Mouse (Mus musculus) MEL (cell line): ENCODE results near the gene Tbc1d9. TPM values are rescaled to one million over a fixed set of nuclear protein-coding genes. Genes with fewer than 3 reads are reported as not detected.

Experiments
- DNase-seq: peaks from one replicate; pipeline ENCODE4 v3.0.0; 2011; ENCODE audit warnings: low read depth, low spot score
- H3K27ac ChIP-seq: 2 replicates; pipeline ENCODE4 v1.5.1; 2012; ENCODE audit warnings: low read depth, mild to moderate bottlenecking, control low read depth, low read length, moderate library complexity; ENCODE audit not compliant: control insufficient read depth
- H3K27me3 ChIP-seq, 2 experiments: fragments of 150-350 bp in 1 of 2; sonication (generic) in 1 of 2; 2 replicates each; pipeline ENCODE4 v1.6.1; 2012; ENCODE audit warnings: low read length in 2 of 2, mild to moderate bottlenecking in 2 of 2, improper control_type of control experiment in 1 of 2, moderate library complexity in 1 of 2; ENCODE audit not compliant: insufficient read depth in 2 of 2, control insufficient read depth in 1 of 2
- H3K36me3 ChIP-seq, 2 experiments: 2 replicates each; pipeline ENCODE4 v1.6.1; 2012 to 2014; ENCODE audit warnings: low read length in 2 of 2, improper control_type of control experiment in 1 of 2, inconsistent platforms in 1 of 2, mild to moderate bottlenecking in 1 of 2; ENCODE audit not compliant: insufficient read depth in 2 of 2, control insufficient read depth in 1 of 2
- H3K4me1 ChIP-seq, 2 experiments: fragments of 150-350 bp in 1 of 2; sonication (generic) in 1 of 2; 2 replicates each; pipeline ENCODE4 v1.6.1; 2012; ENCODE audit warnings: low read length in 2 of 2, improper control_type of control experiment in 1 of 2, mild to moderate bottlenecking in 1 of 2; ENCODE audit not compliant: insufficient read depth in 2 of 2, control insufficient read depth in 1 of 2
- H3K4me3 ChIP-seq, 2 experiments: fragments of 150-350 bp in 1 of 2; sonication (generic) in 1 of 2; 2 replicates each; pipeline ENCODE4 v1.5.1; 2012; ENCODE audit warnings: low read depth in 2 of 2, low read length in 2 of 2, mild to moderate bottlenecking in 2 of 2, moderate library complexity in 2 of 2, control low read depth in 1 of 2, improper control_type of control experiment in 1 of 2; ENCODE audit not compliant: control insufficient read depth in 1 of 2, insufficient read depth in 1 of 2
- H3K79me2 ChIP-seq: 2 replicates; pipeline ENCODE4 v1.6.1; 2012; ENCODE audit warnings: mild to moderate bottlenecking, low read length, moderate library complexity; ENCODE audit not compliant: control insufficient read depth, poor library complexity, insufficient read depth
- H3K9ac ChIP-seq: 2 replicates; pipeline ENCODE4 v1.6.1; 2012; ENCODE audit warnings: low read depth, mild to moderate bottlenecking, control low read depth, low read length, moderate library complexity; ENCODE audit not compliant: control insufficient read depth, poor library complexity, severe bottlenecking
- H3K9me3 ChIP-seq: fragments of 150-350 bp; sonication (generic); replicated peaks from 2 replicates; pipeline ENCODE4 v1.6.1; 2012; ENCODE audit warnings: mild to moderate bottlenecking, low read length, improper control_type of control experiment, moderate library complexity; ENCODE audit not compliant: insufficient read depth
- CTCF ChIP-seq, 3 experiments: IDR thresholded peaks in 2 of 3; conservative IDR thresholded peaks in 1 of 3; 2 replicates each; pipeline ENCODE4 v1.5.1; 2011 to 2012; ENCODE audit warnings: low read length in 3 of 3, low read depth in 2 of 3, mild to moderate bottlenecking in 2 of 3, improper control_type of control experiment in 1 of 3, inconsistent platforms in 1 of 3, mixed read lengths in 1 of 3, moderate library complexity in 1 of 3; ENCODE audit not compliant: control insufficient read depth in 1 of 3, insufficient read depth in 1 of 3, poor library complexity in 1 of 3, severe bottlenecking in 1 of 3
- E2F4 ChIP-seq: IDR thresholded peaks from 2 replicates; pipeline ENCODE4 v1.6.1; 2011; ENCODE audit warnings: low read depth, low read length, improper control_type of control experiment, borderline replicate concordance
- ELF1 ChIP-seq: IDR thresholded peaks from 2 replicates; pipeline ENCODE4 v1.6.1; 2014; ENCODE audit warnings: low read depth, mild to moderate bottlenecking, inconsistent platforms, low read length, improper control_type of control experiment, moderate library complexity
- EP300 ChIP-seq, 2 experiments: IDR thresholded peaks; 2 replicates each; pipeline ENCODE4 v1.6.1; 2011; ENCODE audit warnings: improper control_type of control experiment in 2 of 2, low read length in 2 of 2, low read depth in 1 of 2, mild to moderate bottlenecking in 1 of 2
- ETS1 ChIP-seq: IDR thresholded peaks from 2 replicates; pipeline ENCODE4 v1.6.1; 2012; ENCODE audit warnings: low read depth, mild to moderate bottlenecking, inconsistent platforms, low read length, improper control_type of control experiment, moderate library complexity
- GABPA ChIP-seq: IDR thresholded peaks from 2 replicates; pipeline ENCODE4 v1.6.1; 2012; ENCODE audit warnings: low read depth, mild to moderate bottlenecking, inconsistent platforms, low read length, improper control_type of control experiment, moderate library complexity
- HCFC1 ChIP-seq: IDR thresholded peaks from 2 replicates; pipeline ENCODE4 v1.6.1; 2012; ENCODE audit warnings: low read depth, mild to moderate bottlenecking, inconsistent platforms, low read length, improper control_type of control experiment, moderate library complexity
- MAFK ChIP-seq: IDR thresholded peaks from 2 replicates; pipeline ENCODE4 v1.6.1; 2011; ENCODE audit warnings: low read depth, mild to moderate bottlenecking, low read length, improper control_type of control experiment, borderline replicate concordance
- MAX ChIP-seq: IDR thresholded peaks from 2 replicates; pipeline ENCODE4 v1.6.1; 2011; ENCODE audit warnings: low read length, improper control_type of control experiment
- MXI1 ChIP-seq: IDR thresholded peaks from 2 replicates; pipeline ENCODE4 v1.6.1; 2011; ENCODE audit warnings: mild to moderate bottlenecking, low read depth, low read length, improper control_type of control experiment
- MYB ChIP-seq: IDR thresholded peaks from 2 replicates; pipeline ENCODE4 v1.6.1; 2011; ENCODE audit warnings: mild to moderate bottlenecking, low read depth, low read length, improper control_type of control experiment
- POLR2A ChIP-seq, 2 experiments: IDR thresholded peaks; 2 replicates each; pipeline ENCODE4 v1.6.1; 2011 to 2012; ENCODE audit warnings: low read length in 2 of 2, mild to moderate bottlenecking in 2 of 2, control low read depth in 1 of 2, improper control_type of control experiment in 1 of 2, low read depth in 1 of 2, moderate library complexity in 1 of 2; ENCODE audit not compliant: control insufficient read depth in 1 of 2, insufficient read depth in 1 of 2, poor library complexity in 1 of 2
- RAD21 ChIP-seq: IDR thresholded peaks from 2 replicates; pipeline ENCODE4 v1.6.1; 2011; ENCODE audit warnings: mild to moderate bottlenecking, low read depth, low read length, improper control_type of control experiment
- SIN3A ChIP-seq: IDR thresholded peaks from 2 replicates; pipeline ENCODE4 v1.6.1; 2012; ENCODE audit warnings: low read length, improper control_type of control experiment, inconsistent platforms
- SMC3 ChIP-seq: IDR thresholded peaks from 2 replicates; pipeline ENCODE4 v1.6.1; 2011; ENCODE audit warnings: low read depth, low read length, improper control_type of control experiment
- TBP ChIP-seq: IDR thresholded peaks from 2 replicates; pipeline ENCODE4 v1.8.0; 2011; ENCODE audit warnings: low read depth, low read length, improper control_type of control experiment
- TCF12 ChIP-seq: IDR thresholded peaks from 2 replicates; pipeline ENCODE4 v1.6.1; 2014; ENCODE audit warnings: low read depth, mild to moderate bottlenecking, inconsistent platforms, low read length, improper control_type of control experiment, moderate library complexity
- USF1 ChIP-seq: IDR thresholded peaks from 2 replicates; pipeline ENCODE4 v1.6.1; 2014; ENCODE audit warnings: low read depth, mild to moderate bottlenecking, inconsistent platforms, low read length, improper control_type of control experiment, moderate library complexity
- ZKSCAN1 ChIP-seq: IDR thresholded peaks from 2 replicates; pipeline ENCODE4 v1.6.1; 2012; ENCODE audit warnings: low read depth, mild to moderate bottlenecking, inconsistent platforms, low read length, improper control_type of control experiment, moderate library complexity
- ZMIZ1 ChIP-seq: IDR thresholded peaks from 2 replicates; pipeline ENCODE4 v1.6.1; 2012; ENCODE audit warnings: low read depth, mild to moderate bottlenecking, inconsistent platforms, low read length, improper control_type of control experiment, moderate library complexity
- polyA plus RNA-seq, 2 experiments: library from polyadenylated mRNA; stranded (reverse) in 1 of 2; unstranded in 1 of 2; fragments of >175 nt in 1 of 2; fragments of >200 nt in 1 of 2; gene quantifications; 2 replicates each; pipeline versions ENCODE4 v1.2.1 to v1.2.4; 2012; ENCODE audit warnings: low replicate concordance in 2 of 2, low read depth in 1 of 2; ENCODE audit not compliant: insufficient read length in 2 of 2, insufficient read depth in 1 of 2, missing spikeins in 1 of 2
- total RNA-seq: library from RNA; depleted of rRNA; stranded (reverse); fragments of 300-350 nt; gene quantifications from 2 replicates; pipeline ENCODE4 v1.2.3, GENCODE M21; 2012

The Tbc1d9 gene
- total and polyA plus RNA-seq, 3 experiments, result not detected

GRCm38 (mm10) chr8:83159615-83160014 lies 5.5 kb upstream of the Tbc1d9 start:
- TF ChIP-seq ELF1, result no peak
- no peak for TF ChIP-seq TBP
- no peak for TF ChIP-seq ETS1
- no peak for TF ChIP-seq SMC3
- no peak for TF ChIP-seq TCF12
- TF ChIP-seq HCFC1, result no peak
- TF ChIP-seq MAX, result no peak
- TF ChIP-seq ZMIZ1, result no peak
- no peak for TF ChIP-seq ZKSCAN1
- TF ChIP-seq EP300 (IDR thresholded peaks at IDR 0.05; ENCODE audit: low read depth in 1 of 2, low read length in 2 of 2), result no peak
- no peak for TF ChIP-seq CTCF (IDR thresholded peaks at IDR 0.05 in 2 of 3, conservative IDR thresholded peaks at IDR 0.05 in 1 of 3; ENCODE audit: control insufficient read depth in 1 of 3, insufficient read depth in 1 of 3, low read depth in 2 of 3, low read length in 3 of 3, poor library complexity in 1 of 3, severe bottlenecking in 1 of 3)
- TF ChIP-seq USF1, result no peak
- no peak for TF ChIP-seq RAD21
- no peak for TF ChIP-seq POLR2A (IDR thresholded peaks at IDR 0.05; ENCODE audit: control insufficient read depth in 1 of 2, insufficient read depth in 1 of 2, low read depth in 1 of 2, low read length in 2 of 2, poor library complexity in 1 of 2)

GRCm38 (mm10) chr8:83160613-83161012 lies 4.5 kb upstream of the Tbc1d9 start:
- DNase-seq, result no peak
- Histone ChIP-seq H3K4me1 (no peaks in the 10 kb centered on the region), H3K9me3 (no peaks in the 10 kb centered on the region), H3K9ac (no peak overlapping the region), H3K36me3 (no peaks in the 10 kb centered on the region), H3K4me3 (no peak overlapping the region), H3K79me2 (no peaks in the 10 kb centered on the region), H3K27me3 (no peaks in the 10 kb centered on the region), H3K27ac (no peak overlapping the region)
- TF ChIP-seq USF1 (no peak), E2F4 (no peak), MAX (no peak), MYB (no peak), MAFK (no peak), ELF1 (no peak), SIN3A (no peak), GABPA (no peak), ZKSCAN1 (no peak), RAD21 (no peak), MXI1 (no peak), CTCF (IDR thresholded peaks at IDR 0.05 in 2 of 3, conservative IDR thresholded peaks at IDR 0.05 in 1 of 3; ENCODE audit: control insufficient read depth in 1 of 3, insufficient read depth in 1 of 3, low read depth in 2 of 3, low read length in 3 of 3, poor library complexity in 1 of 3, severe bottlenecking in 1 of 3) (no peak), EP300 (IDR thresholded peaks at IDR 0.05; ENCODE audit: low read depth in 1 of 2, low read length in 2 of 2) (no peak)

More at GRCm38 (mm10) chr8:83159615-83160014, 5.5 kb upstream of the Tbc1d9 start:
- Histone ChIP-seq H3K9ac (no peak overlapping the region), H3K4me1 (no peaks in the 10 kb centered on the region), H3K36me3 (no peaks in the 10 kb centered on the region), H3K9me3 (no peaks in the 10 kb centered on the region), H3K79me2 (no peaks in the 10 kb centered on the region), H3K27me3 (no peaks in the 10 kb centered on the region), H3K4me3 (no peak overlapping the region), H3K27ac (no peak overlapping the region)
- DNase-seq, result no peak
